Mouse (Mus musculus): ENCODE measurements at regions not wholly inside any gene's neighbourhood (a gene's known extent, or its start where the extent isn't known, plus 50 kb on each side); places are given as distances from the start of the nearest gene placed in this dataset.

- no peak for DNase-seq (ENCODE audit: low spot score in 2 of 2)
Measured at GRCm38 (mm10) chr6:112119180-112119579, 154.4 kb upstream of the Lmcd1 start.

- no peak for DNase-seq (ENCODE audit: low spot score in 2 of 2)
Measured at GRCm38 (mm10) chr6:112133522-112133921, 140.0 kb upstream of the Lmcd1 start.

- no peak for DNase-seq (ENCODE audit: low spot score in 2 of 2)
Measured at GRCm38 (mm10) chr6:112152535-112153364, 120.8 kb upstream of the Lmcd1 start.

GRCm38 (mm10) chr6:112167487-112167886 is 106.1 kb upstream of the Lmcd1 start:
- DNase-seq (ENCODE audit: low spot score in 2 of 2) = no peak

- DNase-seq (ENCODE audit: low spot score in 2 of 2) = no peak
Measured at GRCm38 (mm10) chr6:112176344-112176743, 97.2 kb upstream of the Lmcd1 start.

- DNase-seq (ENCODE audit: low spot score in 2 of 2) = no peak
Measured at GRCm38 (mm10) chr6:112187636-112188035, 85.9 kb upstream of the Lmcd1 start.

- peak in 1 of 2 experiments; percentile 11 for DNase-seq (ENCODE audit: low spot score in 2 of 2)
Measured at GRCm38 (mm10) chr6:112191032-112191431, 82.5 kb upstream of the Lmcd1 start.

GRCm38 (mm10) chr6:112197445-112197844 is 76.1 kb upstream of the Lmcd1 start:
- DNase-seq (ENCODE audit: low spot score in 2 of 2) = peak; percentile 76

- DNase-seq (ENCODE audit: low spot score in 2 of 2) = no peak
Measured at GRCm38 (mm10) chr6:112199241-112199640, 74.3 kb upstream of the Lmcd1 start.

GRCm38 (mm10) chr6:112202120-112202519 is 71.4 kb upstream of the Lmcd1 start:
- no peak for DNase-seq (ENCODE audit: low spot score in 2 of 2)

GRCm38 (mm10) chr6:112203321-112203720 is 70.2 kb upstream of the Lmcd1 start:
- no peak for DNase-seq (ENCODE audit: low spot score in 2 of 2)

- DNase-seq (ENCODE audit: low spot score in 2 of 2) = no peak
Measured at GRCm38 (mm10) chr6:112204956-112205355, 68.6 kb upstream of the Lmcd1 start.

GRCm38 (mm10) chr6:112205420-112205995 is 68.0 kb upstream of the Lmcd1 start:
- no peak for DNase-seq (ENCODE audit: low spot score in 2 of 2)

- peak; percentile 18 for DNase-seq (ENCODE audit: low spot score in 2 of 2)
Measured at GRCm38 (mm10) chr6:112207229-112207628, 66.3 kb upstream of the Lmcd1 start.

GRCm38 (mm10) chr6:112210238-112210950 is 63.2 kb upstream of the Lmcd1 start:
- no peak for DNase-seq (ENCODE audit: low spot score in 2 of 2)

GRCm38 (mm10) chr6:112216868-112217267 is 56.7 kb upstream of the Lmcd1 start:
- no peak for DNase-seq (ENCODE audit: low spot score in 2 of 2)

GRCm38 (mm10) chr6:112218248-112218647 is 55.3 kb upstream of the Lmcd1 start:
- DNase-seq (ENCODE audit: low spot score in 2 of 2) = no peak

GRCm38 (mm10) chr6:112219641-112220040 is 53.9 kb upstream of the Lmcd1 start:
- DNase-seq (ENCODE audit: low spot score in 2 of 2) = no peak

- DNase-seq (ENCODE audit: low spot score in 2 of 2) = no peak
Measured at GRCm38 (mm10) chr6:112220149-112220548, 53.4 kb upstream of the Lmcd1 start.

GRCm38 (mm10) chr6:112221373-112221772 is 52.2 kb upstream of the Lmcd1 start:
- no peak for DNase-seq (ENCODE audit: low spot score in 2 of 2)

GRCm38 (mm10) chr6:112223325-112223724 is 50.2 kb upstream of the Lmcd1 start:
- DNase-seq (ENCODE audit: low spot score in 2 of 2) = no peak
